Mouse (Mus musculus): ENCODE data around the gene Cacna1d. TPM values are rescaled to one million over a fixed set of nuclear protein-coding genes. Genes with fewer than 3 reads are reported as not detected.

The Cacna1d gene
- total and polyA plus RNA-seq, 3 experiments, result not detected

DNA sequence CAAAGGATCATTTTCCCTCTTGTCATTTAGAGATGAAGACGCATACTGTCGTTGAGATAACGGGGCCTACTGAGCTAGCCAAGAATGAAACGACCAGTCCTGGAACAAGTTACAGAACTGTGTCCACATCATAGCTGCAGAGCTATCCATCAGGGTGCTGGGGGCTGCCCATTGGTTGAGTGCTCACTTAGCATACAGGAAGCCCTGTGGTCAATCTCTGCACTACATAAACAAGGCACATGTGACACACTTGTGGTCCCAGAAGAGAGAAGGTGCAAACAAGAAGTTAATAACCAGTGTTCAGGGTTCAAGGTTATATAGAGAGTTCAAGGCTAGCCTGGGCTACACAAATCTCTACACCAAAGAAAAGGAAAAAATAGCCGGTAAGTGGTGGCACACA, 40.2 kb upstream of the Cacna1d start:
- no peak for TF ChIP-seq BHLHE40 (IDR thresholded peaks at IDR 0.05; ENCODE audit: borderline replicate concordance, low read depth, low read length)
- no peak for TF ChIP-seq CHD2 (IDR thresholded peaks at IDR 0.05; ENCODE audit: low read length)
- no peak for TF ChIP-seq POLR2AphosphoS2 (IDR thresholded peaks at IDR 0.05; ENCODE audit: low read length)
- TF ChIP-seq ZKSCAN1 (IDR thresholded peaks at IDR 0.05; ENCODE audit: low read depth, low read length), result no peak
- no peak for TF ChIP-seq GABPA (IDR thresholded peaks at IDR 0.05; ENCODE audit: low read depth, low read length)
- no peak for TF ChIP-seq E2F4 (IDR thresholded peaks at IDR 0.05; ENCODE audit: borderline replicate concordance, low read depth, low read length)
- TF ChIP-seq TBP (IDR thresholded peaks at IDR 0.05; ENCODE audit: low read depth, low read length), result no peak
- no peak for TF ChIP-seq SMC3 (IDR thresholded peaks at IDR 0.05; ENCODE audit: low read depth, low read length)
- no peak for TF ChIP-seq MXI1 (IDR thresholded peaks at IDR 0.05; ENCODE audit: low read depth, low read length)
- TF ChIP-seq RCOR1 (IDR thresholded peaks at IDR 0.05; ENCODE audit: low read depth, low read length), result no peak
- Histone ChIP-seq H3K4me3 (ENCODE audit: control insufficient read depth in 1 of 2, insufficient read depth in 1 of 2, low read depth in 2 of 2, low read length in 2 of 2) (no peak overlapping the region), H3K27ac (ENCODE audit: control insufficient read depth, low read depth, low read length) (no peak overlapping the region), H3K4me1 (ENCODE audit: control insufficient read depth in 1 of 2, insufficient read depth in 2 of 2, low read length in 2 of 2) (no peaks in the 10 kb centered on the region), H3K79me2 (ENCODE audit: control insufficient read depth, insufficient read depth, low read length, poor library complexity) (no peaks in the 10 kb centered on the region), H3K9ac (ENCODE audit: control insufficient read depth, low read depth, low read length, poor library complexity, severe bottlenecking) (no peak overlapping the region), H3K36me3 (ENCODE audit: control insufficient read depth in 1 of 2, insufficient read depth in 2 of 2, low read length in 2 of 2) (no peaks in the 10 kb centered on the region), H3K27me3 (ENCODE audit: control insufficient read depth in 1 of 2, insufficient read depth in 2 of 2, low read length in 2 of 2) (no peaks in the 10 kb centered on the region), H3K9me3 (replicated peaks; ENCODE audit: insufficient read depth, low read length) (no peaks in the 10 kb centered on the region)
- no peak for DNase-seq (ENCODE audit: low read depth, low spot score)

DNA sequence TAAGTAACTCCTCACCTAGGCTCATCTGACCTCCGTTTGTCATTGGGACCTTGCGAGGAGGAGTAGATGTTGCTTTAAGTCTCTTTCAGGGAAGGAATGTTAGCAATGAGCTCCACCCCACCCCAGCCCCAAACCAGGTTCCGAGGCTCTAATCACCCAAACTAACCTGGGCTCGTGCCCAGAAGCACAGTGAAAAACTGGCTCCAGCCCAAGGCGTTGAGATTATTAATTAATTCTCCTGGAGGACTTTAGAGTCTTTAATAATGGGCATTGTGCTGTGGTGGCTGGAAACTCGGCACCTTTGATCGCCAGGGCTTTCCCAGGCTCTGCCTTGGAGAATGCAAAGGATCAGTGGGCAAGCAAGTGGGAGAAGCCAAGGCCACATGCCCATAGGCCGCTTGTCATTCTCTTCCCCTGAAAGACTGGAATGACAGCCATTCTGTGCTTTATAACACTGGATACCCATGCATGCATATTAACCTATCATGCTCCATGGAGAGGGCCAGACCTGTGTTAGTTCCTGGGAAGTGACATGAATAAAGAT, 39.5 kb upstream of the Cacna1d start:
- Histone ChIP-seq H3K27me3 (ENCODE audit: control insufficient read depth in 1 of 2, insufficient read depth in 2 of 2, low read length in 2 of 2) (no peaks in the 10 kb centered on the region), H3K36me3 (ENCODE audit: control insufficient read depth in 1 of 2, insufficient read depth in 2 of 2, low read length in 2 of 2) (no peaks in the 10 kb centered on the region), H3K4me3 (ENCODE audit: control insufficient read depth in 1 of 2, insufficient read depth in 1 of 2, low read depth in 2 of 2, low read length in 2 of 2) (no peak overlapping the region), H3K79me2 (ENCODE audit: control insufficient read depth, insufficient read depth, low read length, poor library complexity) (no peaks in the 10 kb centered on the region), H3K9ac (ENCODE audit: control insufficient read depth, low read depth, low read length, poor library complexity, severe bottlenecking) (no peak overlapping the region), H3K27ac (ENCODE audit: control insufficient read depth, low read depth, low read length) (no peak overlapping the region), H3K9me3 (replicated peaks; ENCODE audit: insufficient read depth, low read length) (no peaks in the 10 kb centered on the region), H3K4me1 (ENCODE audit: control insufficient read depth in 1 of 2, insufficient read depth in 2 of 2, low read length in 2 of 2) (no peaks in the 10 kb centered on the region)
- TF ChIP-seq SMC3 (IDR thresholded peaks at IDR 0.05; ENCODE audit: low read depth, low read length) (no peak), MYC (IDR thresholded peaks at IDR 0.05; ENCODE audit: low read depth, low read length) (no peak), POLR2A (IDR thresholded peaks at IDR 0.05; ENCODE audit: control insufficient read depth in 1 of 2, insufficient read depth in 1 of 2, low read depth in 1 of 2, low read length in 2 of 2, poor library complexity in 1 of 2) (no peak), UBTF (IDR thresholded peaks at IDR 0.05; ENCODE audit: borderline replicate concordance, insufficient read depth, low read depth, low read length) (no peak), EP300 (IDR thresholded peaks at IDR 0.05; ENCODE audit: low read depth in 1 of 2, low read length in 2 of 2) (no peak), USF2 (IDR thresholded peaks at IDR 0.05; ENCODE audit: borderline replicate concordance in 1 of 2, insufficient read depth in 1 of 2, low read depth in 1 of 2, low read length in 2 of 2) (no peak), CHD1 (IDR thresholded peaks at IDR 0.05; ENCODE audit: low read depth, low read length) (no peak), GABPA (IDR thresholded peaks at IDR 0.05; ENCODE audit: low read depth, low read length) (no peak), POLR2AphosphoS5 (IDR thresholded peaks at IDR 0.05; ENCODE audit: borderline replicate concordance, low read depth, low read length) (no peak), CHD2 (IDR thresholded peaks at IDR 0.05; ENCODE audit: low read length) (no peak), GATA1 (IDR thresholded peaks at IDR 0.05; ENCODE audit: low read depth, low read length) (no peak), RCOR1 (IDR thresholded peaks at IDR 0.05; ENCODE audit: low read depth, low read length) (no peak), ZC3H11A (IDR thresholded peaks at IDR 0.05; ENCODE audit: low read depth, low read length) (no peak), MXI1 (IDR thresholded peaks at IDR 0.05; ENCODE audit: low read depth, low read length) (no peak), HCFC1 (IDR thresholded peaks at IDR 0.05; ENCODE audit: low read depth, low read length) (no peak), JUND (IDR thresholded peaks at IDR 0.05; ENCODE audit: low read depth, low read length) (no peak), NRF1 (IDR thresholded peaks at IDR 0.05; ENCODE audit: insufficient read depth, low read depth, low read length, poor library complexity, severe bottlenecking) (no peak)
- DNase-seq (ENCODE audit: low read depth, low spot score), result no peak

Measured in MEL (cell line).